Mouse (Mus musculus): ENCODE results near the gene Mei1. TPM values are rescaled to one million over a fixed set of nuclear protein-coding genes. Genes with fewer than 3 reads are reported as not detected.
"Not testable (repeated sequence)": the region's sequence is repeated elsewhere in the genome, so short reads cannot be mapped to it uniquely, and the experiment has no call there.

The Mei1 gene
- total RNA-seq, 2 experiments from 2014 or later, result not detected

DNA sequence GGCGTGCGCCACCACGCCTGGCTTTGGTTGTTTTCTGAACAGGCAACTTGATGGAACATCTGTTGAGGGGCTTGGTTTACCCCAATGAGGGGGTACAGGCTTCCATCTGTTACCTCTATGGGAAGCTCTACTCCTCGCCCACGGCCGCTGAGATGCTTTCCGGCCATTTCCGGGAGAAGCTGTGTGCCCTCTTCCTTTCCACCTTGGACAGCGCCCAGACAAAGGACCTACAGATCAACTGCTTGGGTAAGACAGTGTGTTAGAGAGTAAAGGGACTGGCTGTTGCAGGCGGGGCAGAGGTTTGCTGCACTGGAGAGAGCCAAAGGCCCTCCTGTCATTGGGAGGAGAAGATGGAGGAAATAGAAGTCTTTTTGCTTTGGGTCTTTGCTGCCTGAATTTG, 10.1 kb downstream of the Mei1 start:
- ATAC-seq (replicated peaks; ENCODE audit: low FRiP score, poor library complexity, severe bottlenecking), result no peak

DNA sequence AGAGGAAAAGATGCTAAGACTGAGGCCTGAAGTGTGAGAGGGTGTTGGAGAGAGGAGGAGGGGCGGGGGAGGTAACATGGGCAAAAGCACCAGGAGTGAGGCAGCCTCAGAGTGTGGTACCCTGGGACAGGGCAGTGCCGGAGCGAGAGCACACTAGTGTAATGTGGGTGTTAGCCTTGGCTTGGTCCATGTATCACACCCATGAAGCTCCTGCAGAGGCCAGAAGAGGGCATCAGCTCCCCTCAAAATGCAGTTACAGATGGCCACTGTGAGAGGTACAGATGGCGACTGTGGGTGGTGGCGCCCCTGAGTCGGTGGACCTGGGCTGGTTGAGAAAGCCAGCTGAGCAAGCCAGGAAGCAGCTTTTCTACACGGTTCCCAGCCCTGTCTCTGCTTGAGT, 11.4 kb downstream of the Mei1 start:
- ATAC-seq (replicated peaks; ENCODE audit: low FRiP score, poor library complexity, severe bottlenecking), result peak; percentile 45

DNA sequence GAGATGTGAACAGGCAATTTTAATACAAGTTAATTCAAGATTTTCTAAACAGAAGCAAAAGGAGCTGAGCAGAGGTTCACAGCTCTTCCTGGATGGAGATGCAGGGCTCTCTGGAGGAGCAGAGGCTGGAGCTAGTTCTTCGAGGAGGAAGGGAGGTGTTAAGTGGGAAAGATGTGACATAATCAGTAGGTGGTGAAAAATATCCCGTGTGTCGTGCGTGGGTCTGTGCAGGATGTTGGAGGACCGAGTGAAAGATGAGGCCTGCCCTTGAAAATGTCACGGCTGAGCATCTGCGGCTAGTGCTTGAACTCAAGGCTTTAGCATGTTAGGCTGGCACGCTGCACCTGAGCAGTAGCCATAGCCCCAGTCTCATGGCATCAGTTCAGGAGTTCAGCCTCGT, 15.8 kb downstream of the Mei1 start:
- no peak for ATAC-seq (replicated peaks; ENCODE audit: low FRiP score, poor library complexity, severe bottlenecking)

DNA sequence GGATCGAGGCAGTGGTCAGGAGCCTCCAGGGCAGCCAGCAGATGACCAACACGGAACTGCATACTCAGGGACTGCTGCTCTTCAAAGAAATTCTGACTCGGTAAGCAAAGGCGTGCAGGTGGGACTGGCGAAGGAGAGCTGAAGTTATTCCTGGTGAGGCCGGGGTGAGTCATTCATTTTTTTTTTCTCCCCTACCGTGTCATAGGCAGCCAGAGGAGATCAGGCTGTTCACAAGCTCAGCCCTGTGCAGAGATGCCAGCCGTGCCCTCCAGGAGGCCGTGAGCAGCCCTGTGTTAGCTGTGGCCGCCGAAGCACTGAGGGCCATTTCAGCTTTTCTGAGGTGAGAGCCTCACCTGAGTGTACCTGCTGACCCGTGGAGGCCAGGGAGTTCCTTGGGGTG, 16.3 kb downstream of the Mei1 start:
- no peak for ATAC-seq (replicated peaks; ENCODE audit: low FRiP score, poor library complexity, severe bottlenecking)

DNA sequence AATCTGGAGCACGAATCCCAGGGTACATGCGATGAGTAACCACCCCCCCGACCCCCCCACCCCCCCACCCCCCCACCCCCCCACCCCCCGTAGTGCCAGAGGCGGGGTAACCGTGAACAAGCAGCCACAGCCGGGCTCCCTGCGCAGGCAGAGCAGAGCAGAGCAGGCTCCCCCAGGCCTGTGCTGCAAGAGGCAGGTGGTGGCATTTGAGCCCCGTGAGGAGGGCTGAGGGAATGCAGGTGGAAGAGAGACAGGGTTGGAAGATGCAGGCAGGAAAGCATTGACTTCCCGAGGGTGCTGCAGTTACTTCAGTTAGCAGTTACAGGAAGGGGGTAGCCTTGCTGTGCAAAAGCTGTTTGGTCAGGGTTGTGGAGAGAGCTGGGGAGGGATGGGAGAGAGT, 17.5 kb downstream of the Mei1 start:
- ATAC-seq (replicated peaks; ENCODE audit: low FRiP score, poor library complexity, severe bottlenecking), result no peak

DNA sequence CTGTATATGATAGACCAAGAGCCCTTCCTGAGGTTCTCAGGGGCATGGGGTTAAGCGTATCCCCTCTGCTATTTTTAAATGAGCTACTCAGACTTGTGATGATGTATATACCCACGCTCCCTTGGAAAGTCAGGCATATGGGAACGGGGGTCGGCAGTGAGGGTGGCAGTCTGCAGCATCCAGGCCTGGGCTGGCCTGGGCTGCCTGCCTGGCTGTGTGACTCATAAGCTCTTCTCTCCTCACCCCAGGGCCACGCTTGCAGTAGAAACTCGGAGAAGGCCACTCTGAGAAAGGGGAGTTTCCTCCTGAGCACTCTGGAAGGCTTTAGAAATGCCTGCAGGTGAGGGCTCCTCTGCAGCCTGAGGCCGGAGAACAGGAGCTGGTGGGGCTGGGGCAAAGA, 21.3 kb downstream of the Mei1 start:
- ATAC-seq (replicated peaks; ENCODE audit: low FRiP score, poor library complexity, severe bottlenecking), result no peak

DNA sequence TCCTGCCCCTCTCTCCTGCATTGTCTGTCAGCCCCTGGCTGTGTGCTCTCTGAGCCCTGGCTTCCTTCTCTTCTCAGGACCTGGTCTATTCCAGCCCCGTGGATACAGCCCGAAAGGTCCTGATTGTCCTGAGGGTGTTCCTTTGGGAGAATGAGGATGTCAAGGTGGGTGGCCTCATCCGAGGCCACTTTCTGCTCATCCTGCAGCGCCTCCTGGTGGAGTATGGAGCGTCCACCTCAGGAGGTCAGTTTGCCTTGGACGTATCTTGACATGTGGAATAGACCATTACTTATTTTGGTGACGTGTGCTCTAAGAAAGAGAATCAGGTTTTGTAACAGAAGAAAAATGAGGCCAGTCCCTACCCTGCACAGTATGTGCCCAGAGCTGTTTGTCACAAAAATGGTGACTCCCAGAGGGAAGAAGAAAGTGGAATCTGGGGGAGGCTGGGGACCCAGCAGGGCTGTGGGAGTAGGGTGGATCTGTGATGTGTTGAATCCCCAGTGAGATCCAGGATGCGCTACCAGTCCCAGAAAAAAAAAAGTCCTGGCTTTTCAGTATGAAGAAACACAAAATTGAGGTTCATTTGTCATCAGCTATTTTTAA, 37.3 kb downstream of the Mei1 start:
- ATAC-seq (replicated peaks; ENCODE audit: low FRiP score, poor library complexity, severe bottlenecking), result no peak

DNA sequence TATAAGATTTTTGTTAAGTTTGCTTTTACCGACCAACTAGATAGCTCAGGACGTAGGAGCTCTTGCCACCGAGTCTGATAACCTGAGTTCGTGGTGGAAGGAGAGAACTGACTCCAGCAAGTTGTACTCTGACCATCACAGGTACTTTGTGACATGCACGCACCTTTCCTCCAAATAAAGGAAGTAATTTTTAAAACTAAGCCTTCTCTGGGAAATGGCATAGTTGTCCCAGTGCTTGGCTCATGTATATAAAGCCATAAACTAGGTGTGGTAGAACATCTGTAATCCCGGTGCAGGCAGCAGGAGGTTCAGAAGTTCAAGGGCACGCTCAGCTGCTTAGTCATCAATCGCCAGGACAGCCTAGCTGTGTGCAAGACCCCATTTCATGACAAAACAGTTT, 50.7 kb downstream of the Mei1 start:
- no peak for ATAC-seq (replicated peaks; ENCODE audit: low FRiP score, poor library complexity, severe bottlenecking)

DNA sequence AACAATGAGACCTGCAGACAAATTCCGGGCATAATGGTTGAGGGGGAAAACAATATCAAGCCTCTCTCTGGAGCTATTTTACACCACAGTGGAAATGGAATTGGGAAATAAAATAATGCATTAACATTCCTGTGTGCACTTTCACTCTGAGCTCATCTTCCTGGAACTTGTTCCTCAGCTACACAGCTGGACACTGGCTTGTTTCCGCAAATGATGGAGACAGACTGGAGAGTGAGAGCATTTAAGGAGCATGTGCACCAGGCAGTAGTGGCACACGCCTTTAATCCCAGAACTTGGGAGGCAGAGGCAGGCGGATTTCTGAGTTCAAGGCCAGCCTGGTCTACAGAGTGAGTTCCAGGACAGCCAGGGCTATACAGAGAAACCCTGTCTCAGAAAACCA, 56.9 kb downstream of the Mei1 start:
- not testable (repeated sequence) for ATAC-seq (replicated peaks; ENCODE audit: low FRiP score, poor library complexity, severe bottlenecking)

DNA sequence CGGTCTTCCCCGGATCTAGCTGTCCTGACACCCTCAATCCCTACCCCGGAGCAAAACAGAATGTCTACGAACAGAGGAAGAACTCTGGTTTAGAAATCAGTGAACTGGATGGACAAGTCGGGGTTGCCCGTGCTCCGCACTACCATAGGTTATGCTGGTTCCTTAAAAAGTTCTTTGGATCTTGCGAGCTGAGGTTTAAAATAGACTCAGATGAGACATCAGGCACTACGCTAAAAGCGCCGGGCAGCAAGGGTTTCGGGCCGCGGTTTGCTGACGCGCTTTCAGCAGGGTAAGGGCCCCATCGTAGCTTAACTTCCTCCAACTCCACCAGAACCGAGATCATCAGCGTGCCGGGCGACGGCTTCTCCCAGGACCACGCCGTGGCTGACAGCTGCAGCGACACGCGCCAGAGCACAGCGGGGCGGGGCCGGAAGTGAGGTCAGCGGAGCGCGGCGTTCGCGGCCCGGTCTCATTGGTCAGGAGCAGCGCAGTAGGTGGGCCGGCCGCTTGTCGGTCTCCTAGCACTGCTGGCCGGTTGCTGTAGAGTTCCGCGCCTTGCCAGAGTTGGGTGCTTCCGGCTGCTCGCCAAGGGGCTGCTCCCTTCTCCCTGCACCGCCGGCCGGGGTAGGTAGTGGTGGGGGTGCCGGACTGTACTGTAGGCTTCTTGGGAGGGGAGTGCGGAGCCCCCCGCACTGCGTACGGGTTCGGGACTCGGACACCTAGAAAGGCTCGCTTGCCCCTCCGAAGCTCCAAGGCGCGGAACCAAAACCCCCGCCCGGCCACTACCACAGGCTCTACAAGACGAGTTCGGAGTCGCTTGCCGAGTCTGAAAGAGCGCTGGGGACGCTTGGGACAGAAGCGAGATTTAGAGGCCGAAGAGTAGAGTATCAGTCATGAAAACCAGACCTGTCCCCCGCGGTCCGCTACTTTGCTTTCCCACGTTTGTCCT, 57.9 kb downstream of the Mei1 start, which contains the start of gene Ccdc134:
Gene Ccdc134 (plus strand): TSS at position 497 of the 949 bp plus-strand sequence.
- ATAC-seq (replicated peaks; ENCODE audit: low FRiP score, poor library complexity, severe bottlenecking), result peak; percentile 97

DNA sequence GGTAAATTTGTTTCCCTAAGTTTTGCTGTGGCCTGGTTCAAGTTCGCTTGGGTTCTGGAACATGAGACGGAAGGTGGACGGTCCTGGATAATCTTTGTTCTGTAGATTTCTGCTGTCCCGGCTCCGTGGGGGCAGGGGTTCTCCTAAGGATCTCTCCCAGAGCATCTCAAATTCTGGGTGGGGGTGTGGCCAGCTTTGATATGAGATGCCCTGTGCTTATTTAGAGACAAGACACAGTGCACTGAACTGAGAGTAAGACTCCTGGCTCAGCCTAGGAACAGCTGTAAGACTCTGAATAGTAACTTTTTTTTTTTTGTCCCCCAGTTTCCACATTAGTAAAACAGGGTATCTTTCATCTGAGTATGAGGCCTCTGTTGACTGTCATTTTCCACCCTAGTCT, 58.6 kb downstream of the Mei1 start:
- 0 out of 2 replicates have a peak, but pooled peaks have one; percentile 24 for ATAC-seq (replicated peaks; ENCODE audit: low FRiP score, poor library complexity, severe bottlenecking)

DNA sequence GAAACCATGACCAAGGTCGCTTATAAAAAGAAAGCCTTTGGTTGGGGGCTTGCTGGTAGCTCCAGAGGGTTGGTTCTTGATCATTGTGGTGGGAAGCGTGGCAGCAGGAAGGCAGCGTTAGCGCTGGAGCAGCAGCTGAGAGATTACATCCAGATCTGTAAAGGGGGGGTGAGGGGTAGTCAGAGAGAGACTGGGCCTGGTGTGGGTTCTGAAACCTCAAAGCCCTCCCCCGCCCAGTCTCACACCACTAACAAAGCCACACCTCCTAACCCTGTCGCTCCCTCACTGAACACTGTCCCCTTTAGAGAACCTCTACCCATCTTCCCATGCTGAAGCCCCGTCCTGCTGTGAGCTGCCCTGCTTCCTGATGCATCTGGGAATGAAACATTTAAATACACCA, 60.8 kb downstream of the Mei1 start:
- no peak for ATAC-seq (replicated peaks; ENCODE audit: low FRiP score, poor library complexity, severe bottlenecking)

DNA sequence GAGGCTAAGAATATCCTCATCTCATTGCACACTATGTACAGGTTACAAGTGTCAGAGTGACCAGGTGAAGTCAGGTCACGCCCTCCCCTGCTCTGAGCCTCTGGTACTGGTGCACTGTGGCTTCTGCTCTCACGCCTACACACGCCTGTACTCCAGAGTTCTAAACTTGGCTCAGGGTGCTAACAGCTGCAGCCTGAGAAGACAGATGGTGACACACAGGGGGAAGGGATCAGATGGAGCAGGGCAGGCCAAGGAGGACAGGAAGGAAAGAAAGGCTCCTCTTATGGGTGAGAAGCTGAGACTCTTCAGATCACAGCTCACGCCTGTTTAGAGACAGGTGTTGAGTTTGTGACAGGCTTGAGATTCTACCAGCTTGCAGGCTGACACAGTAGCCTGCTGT, 65.6 kb downstream of the Mei1 start:
- no peak for ATAC-seq (replicated peaks; ENCODE audit: low FRiP score, poor library complexity, severe bottlenecking)

DNA sequence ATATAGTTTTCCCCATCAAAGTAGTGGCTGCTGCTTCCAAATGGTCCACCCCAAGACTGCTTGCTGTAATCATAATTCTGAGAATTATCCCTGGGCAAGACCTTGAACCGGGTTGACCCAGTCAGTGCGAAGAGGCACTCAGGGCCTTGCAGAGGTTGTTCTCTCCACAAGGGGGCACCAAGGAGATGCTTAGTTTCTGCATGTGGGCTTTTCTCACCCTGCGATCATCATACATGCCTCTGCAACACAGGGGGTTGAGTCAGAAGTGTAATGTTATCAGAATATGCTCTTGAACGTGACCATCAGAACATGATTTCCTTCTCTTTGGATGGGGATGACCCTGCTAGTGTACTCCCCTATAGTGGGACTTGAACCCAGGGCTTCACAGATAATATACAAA, 68.8 kb downstream of the Mei1 start:
- peak; percentile 86 for ATAC-seq (replicated peaks; ENCODE audit: low FRiP score, poor library complexity, severe bottlenecking)

DNA sequence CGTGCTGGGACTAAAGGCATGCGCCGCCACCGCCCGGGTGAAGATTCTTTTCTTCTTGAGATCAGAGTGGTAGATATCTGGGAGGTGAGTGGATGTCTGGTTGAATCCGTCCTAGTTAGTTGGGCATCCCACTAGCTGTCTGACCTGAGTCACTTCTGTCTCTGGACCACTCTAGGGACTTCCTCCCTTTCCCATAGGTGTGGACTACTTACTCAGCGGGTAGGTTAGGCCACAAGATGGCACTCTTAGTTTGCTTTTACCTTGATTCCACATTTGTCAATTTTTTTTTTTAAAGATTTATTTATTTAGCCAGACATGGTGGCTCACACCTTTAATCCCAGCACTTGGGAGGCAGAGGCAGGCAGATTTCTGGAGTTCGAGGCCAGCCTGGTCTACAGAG, 69.4 kb downstream of the Mei1 start:
- no peak for ATAC-seq (replicated peaks; ENCODE audit: low FRiP score, poor library complexity, severe bottlenecking)

DNA sequence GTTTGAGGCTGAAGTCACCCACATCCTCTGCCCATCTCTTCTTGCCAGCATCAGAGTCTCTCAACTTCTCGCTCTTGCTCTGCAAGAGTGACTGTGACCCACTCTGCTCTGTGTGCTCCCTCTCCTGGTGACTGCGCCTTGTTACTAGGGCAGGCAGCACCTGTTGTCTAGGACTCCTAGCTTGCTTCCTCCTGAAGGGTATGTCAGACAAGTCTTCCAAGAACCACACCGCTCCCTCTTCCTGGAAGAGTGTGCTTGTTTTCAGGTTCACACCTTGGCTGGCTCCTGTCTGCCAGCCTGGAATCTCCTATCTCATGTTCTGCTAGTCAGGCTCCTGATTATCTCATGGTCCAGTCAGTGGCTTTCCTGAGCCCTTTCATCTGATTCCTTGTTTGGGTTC, 70.6 kb downstream of the Mei1 start:
- ATAC-seq (replicated peaks; ENCODE audit: low FRiP score, poor library complexity, severe bottlenecking), result no peak

DNA sequence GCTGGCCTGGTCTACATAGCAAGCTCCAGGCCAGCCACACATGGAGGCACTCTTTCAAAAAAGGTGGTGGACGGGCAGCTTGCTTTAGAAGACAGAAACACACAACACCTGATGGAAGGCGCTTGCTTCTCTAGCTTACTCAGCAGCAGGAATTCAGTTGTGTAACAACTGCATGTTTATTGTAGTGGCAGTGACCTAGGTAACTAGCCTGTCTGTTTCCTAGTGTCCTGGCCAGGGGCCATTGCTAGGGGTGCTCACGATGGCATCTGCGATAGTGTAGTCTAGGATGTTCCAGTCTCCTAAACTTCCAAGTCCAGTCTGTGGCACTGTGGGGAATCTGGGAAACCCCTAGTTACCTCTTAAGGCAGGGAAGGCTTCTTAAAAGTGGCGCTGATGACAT, 74.4 kb downstream of the Mei1 start:
- no peak for ATAC-seq (replicated peaks; ENCODE audit: low FRiP score, poor library complexity, severe bottlenecking)

DNA sequence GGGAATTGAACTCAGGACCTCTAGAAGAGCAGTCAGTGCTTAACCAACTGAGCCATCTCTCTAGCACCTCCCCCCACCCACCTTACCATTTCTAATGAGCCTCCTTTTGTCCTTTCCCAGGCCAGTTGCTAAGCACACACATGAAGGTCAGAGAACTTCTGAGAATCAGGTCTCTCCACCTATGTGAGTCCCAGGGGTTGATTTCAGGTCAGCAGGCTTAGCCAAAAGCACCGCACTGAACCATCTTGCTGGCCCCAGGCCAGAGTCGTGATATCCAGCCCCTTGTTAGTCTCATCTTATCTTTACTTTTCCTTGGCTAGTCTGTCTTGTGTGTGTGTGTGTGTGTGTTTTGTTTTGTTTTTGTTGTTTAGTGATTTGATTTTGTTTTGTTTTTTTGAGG, 75.6 kb downstream of the Mei1 start:
- no peak for ATAC-seq (replicated peaks; ENCODE audit: low FRiP score, poor library complexity, severe bottlenecking)

DNA sequence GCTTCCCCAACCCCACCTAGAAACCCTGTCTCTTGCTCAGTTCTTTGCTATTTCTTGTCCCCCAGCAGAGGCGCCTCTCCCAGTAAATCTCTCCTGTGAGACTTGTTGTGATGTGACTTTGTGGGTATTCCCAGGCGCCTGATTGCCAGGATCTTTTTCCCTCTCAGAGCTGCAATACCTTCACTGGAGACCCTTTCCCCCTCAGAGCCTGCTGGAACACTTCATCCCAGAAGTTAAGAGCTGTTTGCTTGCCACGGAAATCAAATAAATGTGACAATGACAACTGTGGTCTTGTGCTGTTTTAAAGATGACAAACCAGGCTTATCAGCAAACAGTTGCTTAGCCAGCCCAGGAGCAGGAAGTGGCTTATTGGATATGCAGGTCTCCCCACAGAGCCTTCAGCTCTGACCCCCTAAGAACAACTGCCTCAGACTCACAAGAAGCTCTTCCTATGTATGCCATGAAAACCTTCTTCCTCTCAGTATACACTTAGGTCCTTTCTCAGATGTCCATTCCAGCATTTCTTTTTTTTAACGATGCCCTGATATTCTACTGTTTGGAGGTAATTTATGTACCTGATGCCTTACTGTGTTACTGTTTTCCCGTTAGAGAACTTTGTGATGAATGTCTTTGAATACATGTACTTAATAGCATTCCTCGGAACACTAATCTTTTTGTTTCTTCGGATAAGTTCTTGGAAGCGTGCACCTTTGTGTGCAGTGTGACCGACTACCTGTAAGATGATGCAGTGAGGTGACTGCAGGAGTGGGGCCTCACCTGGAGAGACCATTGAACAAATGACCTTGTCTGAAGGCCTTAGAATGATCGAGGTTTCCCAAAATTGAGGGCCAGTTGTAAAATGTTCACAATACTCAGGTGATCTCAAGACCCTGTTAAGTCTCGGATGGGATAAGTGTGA, 76.3 kb downstream of the Mei1 start:
- ATAC-seq (replicated peaks; ENCODE audit: low FRiP score, poor library complexity, severe bottlenecking), result peak; percentile 16

Measured in erythroblast, adult 5-6 weeks (primary cell).